Comparison of ENCODE assay signal across 11 mouse cellular contexts in genomic region chr4:131657922-131658321, GRCm38 (mm10).
DNase-seq lines count a peak whose midpoint lies in the region; ATAC-seq and TF ChIP-seq lines count a peak whose summit lies in the region.
"Had no signal": no experiment of that assay in that cellular context is flagged by ENCODE, and none has a peak within 500 bp of the region (broad histone marks: within the 10 kb centered on the region; RNA-seq: fewer than 3 reads in every experiment).

No protein-coding gene starts in this region.

- H3K4me2 ChIP-seq in kidney, postnatal 0 days (ENCODE audit: low read length): no peak overlapping the region
- no peak overlapping the region for H3K4me2 ChIP-seq in lung, postnatal 0 days (replicated peaks; ENCODE audit: low read depth, low read length)
- H3K4me2 ChIP-seq: intestine, embryonic 15.5 days; liver, embryonic 13.5 days had no signal

- no peak overlapping the region for H3K27ac ChIP-seq in kidney, postnatal 0 days
- H3K27ac ChIP-seq in lung, postnatal 0 days (ENCODE audit: low read length): no peak overlapping the region
- H3K27ac ChIP-seq: intestine, embryonic 15.5 days; liver, embryonic 13.5 days had no signal

- no peak for ATAC-seq in kidney, postnatal 0 days (replicated peaks; ENCODE audit: low FRiP score, low read depth)
- no peak for ATAC-seq in lung, postnatal 0 days
- ATAC-seq: intestine, embryonic 15.5 days; Patski had no signal

- H3K36me3 ChIP-seq in kidney, postnatal 0 days (ENCODE audit: insufficient read depth, low read length): no peaks in the 10 kb centered on the region
- H3K36me3 ChIP-seq in lung, postnatal 0 days (ENCODE audit: insufficient read depth, low read length): no peaks in the 10 kb centered on the region
- H3K36me3 ChIP-seq: intestine, embryonic 15.5 days; liver, embryonic 13.5 days had no signal

- TF ChIP-seq EP300 in lung, postnatal 0 days (IDR thresholded peaks at IDR 0.05): no peak

- H3K9ac ChIP-seq in kidney, postnatal 0 days (ENCODE audit: low read depth, low read length): no peak overlapping the region
- H3K9ac ChIP-seq in lung, postnatal 0 days (replicated peaks; ENCODE audit: low read depth): no peak overlapping the region
- H3K9ac ChIP-seq: intestine, embryonic 15.5 days; liver, embryonic 13.5 days had no signal

- WGBS in kidney, postnatal 0 days: 13% methylated on average over 10 of the region's 10 CpGs
- 23% methylated on average over 10 of the region's 10 CpGs for WGBS in lung, postnatal 0 days

- no peak for TF ChIP-seq CTCF in kidney, postnatal 0 days (IDR thresholded peaks at IDR 0.05; ENCODE audit: low read depth)
- TF ChIP-seq CTCF in lung, postnatal 0 days (IDR thresholded peaks at IDR 0.05): no peak

- peak; percentile 71 for DNase-seq in kidney, postnatal 0 days (ENCODE audit: low spot score)
- DNase-seq in kidney, adult 18-20 months: no peak
- DNase-seq in NIH3T3 (ENCODE audit: low read depth): peak; percentile 50
- peak; percentile 34 to 60 for DNase-seq in adrenal gland, postnatal 36 days
- peak; percentile 21 for DNase-seq in lung, postnatal 0 days (ENCODE audit: low spot score)
- no peak for DNase-seq in adipocyte (ENCODE audit: low spot score)
- DNase-seq in spleen, adult 18-20 months: no peak
- DNase-seq: gastrocnemius, postnatal 25 days; liver, embryonic 13.5 days had no signal

- no peaks in the 10 kb centered on the region for H3K4me1 ChIP-seq in kidney, postnatal 0 days (replicated peaks; ENCODE audit: insufficient read depth, low read length)
- H3K4me1 ChIP-seq in lung, postnatal 0 days (ENCODE audit: insufficient read depth, low read depth, low read length): no peaks in the 10 kb centered on the region
- H3K4me1 ChIP-seq: liver, embryonic 13.5 days had no signal

- H3K4me3 ChIP-seq in kidney, postnatal 0 days (replicated peaks; ENCODE audit: low read depth, low read length): no peak overlapping the region
- no peak overlapping the region for H3K4me3 ChIP-seq in lung, postnatal 0 days (ENCODE audit: low read depth, low read length)
- H3K4me3 ChIP-seq: intestine, embryonic 15.5 days; liver, embryonic 13.5 days had no signal

- H3K9me3 ChIP-seq in kidney, postnatal 0 days (replicated peaks; ENCODE audit: low read length): no peaks in the 10 kb centered on the region
- no peaks in the 10 kb centered on the region for H3K9me3 ChIP-seq in lung, postnatal 0 days (ENCODE audit: low read length)
- H3K9me3 ChIP-seq: intestine, embryonic 15.5 days; liver, embryonic 13.5 days had no signal

- no peaks in the 10 kb centered on the region for H3K27me3 ChIP-seq in kidney, postnatal 0 days (ENCODE audit: insufficient read depth, low read length)
- H3K27me3 ChIP-seq in lung, postnatal 0 days (replicated peaks; ENCODE audit: insufficient read depth, low read length): no peaks in the 10 kb centered on the region
- H3K27me3 ChIP-seq: intestine, embryonic 15.5 days; liver, embryonic 13.5 days had no signal

Comparison
In these comparisons a context has a peak if more than half of its experiments do, and no peak if none do; other contexts are left out.
1. DNase-seq: peak in kidney, postnatal 0 days (single experiment), NIH3T3 (single experiment), adrenal gland, postnatal 36 days (2 of 2) and lung, postnatal 0 days (single experiment); none in kidney, adult 18-20 months (single experiment), adipocyte (single experiment) and spleen, adult 18-20 months (0 of 2).